Mouse (Mus musculus): Measurements from ENCODE around the gene Zfp385b. TPM values are rescaled to one million over a fixed set of nuclear protein-coding genes. Genes with fewer than 3 reads are reported as not detected.

Zfp385b gene
- total and polyA plus RNA-seq, 3 experiments, result 1.3 to 1.6 TPM; not detected in 1

- DNase-seq, result no peak
These were observed 230.1 kb downstream of the Zfp385b start for GRCm38 (mm10) chr2:77589205-77589901.

GRCm38 (mm10) chr2:77587387-77587786, 232.1 kb downstream of the Zfp385b start:
- DNase-seq, result no peak

- no peak for DNase-seq
These were observed 232.7 kb downstream of the Zfp385b start for GRCm38 (mm10) chr2:77586581-77587360.

GRCm38 (mm10) chr2:77583586-77583985, 235.9 kb downstream of the Zfp385b start:
- DNase-seq, result no peak

- DNase-seq, result no peak
These were observed 242.9 kb downstream of the Zfp385b start for GRCm38 (mm10) chr2:77576571-77576970.

DNA sequence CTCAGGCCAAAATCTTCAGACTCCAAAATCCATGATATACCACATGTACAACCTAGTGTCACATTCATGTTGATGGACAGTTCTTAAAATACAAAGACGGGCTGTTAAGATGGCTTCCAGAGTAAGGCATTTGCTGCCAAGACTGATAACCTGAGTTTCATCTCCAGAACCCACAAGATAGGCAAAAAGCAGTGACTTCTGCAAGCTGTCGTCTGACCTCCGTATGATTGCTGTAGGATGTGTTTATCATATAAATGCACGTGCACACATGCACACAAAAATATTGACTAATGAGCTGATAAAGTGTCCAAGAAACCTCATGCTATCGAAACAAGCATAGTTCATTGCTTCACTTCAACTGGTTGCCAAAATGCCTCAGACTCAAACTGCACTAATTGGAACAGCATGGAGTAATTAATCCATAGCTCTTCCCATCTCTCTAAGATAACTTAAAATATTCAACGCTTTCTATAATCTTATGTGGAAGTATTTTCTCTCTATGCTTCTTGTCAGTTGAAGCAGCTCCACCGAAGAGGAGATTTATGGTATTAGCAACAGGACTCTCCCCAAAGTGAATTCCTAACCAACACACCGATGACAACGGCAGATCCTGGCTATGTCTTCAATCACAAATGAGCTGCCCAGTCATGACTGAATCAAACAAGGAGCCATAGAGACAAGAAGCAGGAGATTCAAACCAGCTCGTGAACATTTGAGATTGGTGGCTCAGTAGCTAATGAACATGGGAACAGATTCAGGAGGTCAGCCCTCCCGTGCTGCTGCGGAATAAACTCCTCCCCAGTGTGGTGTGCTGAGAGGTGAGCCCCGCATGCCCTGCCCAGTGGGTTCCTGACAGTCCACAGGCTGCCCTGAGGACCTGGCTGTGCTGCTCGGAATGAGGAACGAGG, 251.7 kb downstream of the Zfp385b start:
- DNase-seq, result no peak

- DNase-seq, result no peak
These were observed 255.7 kb downstream of the Zfp385b start for GRCm38 (mm10) chr2:77563706-77564105.

DNA sequence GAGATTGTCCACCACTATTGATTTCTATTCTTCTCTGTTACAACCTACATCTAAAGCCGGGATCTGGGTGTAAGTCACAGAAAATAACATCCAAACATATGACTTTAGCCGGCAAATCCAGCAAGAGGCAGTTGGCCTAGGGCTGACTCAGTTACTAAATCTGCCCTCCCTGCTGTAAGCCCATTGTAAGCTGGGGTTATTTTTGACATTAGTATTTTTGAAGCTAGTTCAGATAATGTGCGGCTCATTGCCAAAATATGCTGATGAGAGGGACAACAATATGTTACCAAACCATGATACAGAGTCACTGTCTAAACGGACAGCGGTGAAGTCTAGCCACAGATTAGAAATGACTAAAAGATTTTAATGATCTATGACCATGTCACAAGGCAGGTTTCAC, 257.5 kb downstream of the Zfp385b start:
- peak; percentile 9 for DNase-seq

GRCm38 (mm10) chr2:77556938-77557337, 262.5 kb downstream of the Zfp385b start:
- no peak for DNase-seq

DNA sequence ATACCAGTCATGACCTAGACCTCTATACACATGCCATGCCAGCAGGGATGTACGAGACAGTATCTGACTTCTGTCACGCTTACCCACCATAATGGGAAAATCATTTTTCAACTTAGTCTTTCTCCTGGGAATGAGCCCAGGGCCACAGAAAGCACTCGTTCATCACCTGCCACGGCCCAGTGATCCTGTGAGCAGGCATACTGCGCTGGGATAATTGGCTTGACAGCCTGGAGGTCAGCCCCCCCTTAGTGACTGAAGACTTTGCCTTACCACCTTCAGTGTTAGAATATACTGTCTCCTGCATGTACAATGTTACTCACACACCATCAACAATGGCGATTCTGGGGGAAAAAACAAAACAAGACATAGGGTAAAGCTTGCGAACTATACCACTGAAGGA, 263.5 kb downstream of the Zfp385b start:
- DNase-seq, result no peak

DNA sequence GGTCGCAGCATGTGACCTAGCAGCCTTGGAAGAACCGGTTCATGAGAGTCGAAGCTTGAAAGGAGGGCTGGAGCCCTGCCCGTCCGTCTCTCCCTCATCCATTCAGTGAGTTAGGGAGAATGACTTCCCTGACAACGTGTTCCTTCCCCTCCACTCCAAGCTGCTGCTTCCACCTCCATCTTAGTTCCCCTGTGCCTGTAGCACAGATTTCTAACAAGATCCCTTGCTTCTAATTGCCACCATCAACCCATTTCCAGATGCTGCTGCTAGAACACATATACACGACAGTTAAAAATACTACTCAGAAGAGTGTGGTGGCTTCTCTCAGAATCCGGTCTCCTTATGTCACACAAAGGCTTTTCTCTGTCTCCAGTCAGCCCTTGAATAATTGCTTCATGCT, 266.8 kb downstream of the Zfp385b start:
- no peak for DNase-seq

DNA sequence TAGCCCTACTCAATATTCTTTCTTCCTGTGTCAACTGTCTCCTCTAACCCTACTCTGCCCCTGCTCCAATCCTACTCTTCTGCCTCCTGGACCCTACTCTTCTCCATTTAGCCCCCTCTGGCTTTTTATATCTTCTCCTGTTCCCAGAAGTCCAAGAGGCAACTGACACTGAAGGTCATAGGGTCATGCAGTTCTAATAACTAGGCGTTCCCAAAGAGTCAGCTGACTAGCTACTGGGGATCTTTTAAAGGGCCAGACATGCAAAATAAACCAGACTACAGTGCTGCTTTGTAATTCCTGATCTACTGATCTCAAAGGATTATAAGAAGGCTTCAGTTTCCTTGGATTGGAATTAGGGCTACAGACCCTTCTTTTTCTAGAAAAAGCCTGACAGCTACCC, 276.1 kb downstream of the Zfp385b start:
- no peak for DNase-seq

DNA sequence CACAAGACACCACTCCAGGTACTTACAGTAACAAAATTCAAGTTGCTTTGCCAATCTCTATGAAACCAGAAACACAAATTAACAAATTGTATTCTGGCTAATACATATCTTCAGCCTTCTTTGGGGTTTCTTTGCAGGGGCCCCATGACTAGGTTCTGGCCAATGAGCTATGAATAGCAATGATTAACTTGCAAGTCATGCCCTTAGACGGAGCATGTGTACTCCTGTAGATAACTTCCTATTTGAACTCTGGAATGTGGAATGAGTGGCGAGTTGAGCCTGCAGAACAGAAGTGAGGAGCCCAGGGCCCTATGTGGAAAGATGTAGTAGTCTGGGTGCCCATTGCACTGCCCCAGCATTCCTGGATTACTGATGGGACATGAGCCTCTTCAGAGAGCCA, 276.8 kb downstream of the Zfp385b start:
- no peak for DNase-seq

DNA sequence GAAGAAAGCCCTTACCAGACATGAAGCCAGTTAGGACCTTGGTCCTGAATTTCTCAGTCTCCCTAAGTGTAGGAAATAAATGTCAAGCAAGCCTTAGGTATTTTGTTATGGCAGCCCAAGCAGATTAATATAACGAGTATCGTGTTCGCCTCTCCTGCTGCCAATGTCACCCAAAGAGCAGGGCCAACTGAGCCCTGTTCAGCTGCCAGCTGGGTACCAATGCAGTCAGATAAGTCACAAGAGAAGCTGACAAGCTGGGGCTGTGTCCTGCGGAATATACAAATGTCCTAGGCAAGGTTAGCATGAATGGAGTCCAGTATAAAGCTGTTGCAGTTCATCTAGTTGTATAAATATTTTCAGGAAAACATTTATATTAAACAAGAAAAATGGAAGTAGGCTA, 277.8 kb downstream of the Zfp385b start:
- no peak for DNase-seq

DNA sequence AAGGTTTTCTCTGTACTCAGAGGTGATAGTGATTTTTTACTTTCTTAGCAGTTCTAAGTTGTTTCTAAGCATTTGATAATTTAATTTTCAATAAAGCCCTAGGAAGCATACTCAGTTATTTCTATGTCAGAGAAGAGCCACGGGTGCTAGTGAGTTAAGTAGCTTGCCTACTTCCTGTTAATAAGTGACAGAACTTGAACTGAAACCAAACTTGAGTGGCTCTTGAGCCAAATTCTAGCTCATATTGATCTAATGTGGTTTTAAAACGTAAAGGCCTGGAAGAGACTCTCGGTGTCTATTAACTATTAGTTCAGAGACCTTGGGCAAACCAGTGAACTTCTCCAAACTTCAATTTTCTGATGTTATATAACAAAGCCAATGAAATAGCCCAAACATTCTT, 278.6 kb downstream of the Zfp385b start:
- DNase-seq, result no peak

DNA sequence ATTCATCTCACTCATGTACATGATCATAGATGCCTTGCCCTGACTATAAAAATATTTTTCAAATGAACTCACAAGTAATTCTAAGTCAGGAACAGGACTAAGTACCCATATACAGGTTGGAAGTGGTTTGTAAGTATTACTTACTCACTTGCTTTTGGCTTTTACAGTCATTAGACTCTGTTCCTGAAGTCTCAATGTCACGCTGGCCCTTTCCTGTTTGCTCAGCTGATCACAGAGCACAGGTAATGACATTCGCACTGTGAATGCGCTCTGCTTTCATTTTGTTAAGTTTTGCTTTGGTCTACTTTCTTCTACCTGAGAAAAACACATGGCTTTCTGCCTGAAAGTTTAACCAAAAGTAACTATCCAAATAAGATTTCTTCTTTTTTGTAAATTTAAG, 282.9 kb downstream of the Zfp385b start:
- DNase-seq, result no peak

DNA sequence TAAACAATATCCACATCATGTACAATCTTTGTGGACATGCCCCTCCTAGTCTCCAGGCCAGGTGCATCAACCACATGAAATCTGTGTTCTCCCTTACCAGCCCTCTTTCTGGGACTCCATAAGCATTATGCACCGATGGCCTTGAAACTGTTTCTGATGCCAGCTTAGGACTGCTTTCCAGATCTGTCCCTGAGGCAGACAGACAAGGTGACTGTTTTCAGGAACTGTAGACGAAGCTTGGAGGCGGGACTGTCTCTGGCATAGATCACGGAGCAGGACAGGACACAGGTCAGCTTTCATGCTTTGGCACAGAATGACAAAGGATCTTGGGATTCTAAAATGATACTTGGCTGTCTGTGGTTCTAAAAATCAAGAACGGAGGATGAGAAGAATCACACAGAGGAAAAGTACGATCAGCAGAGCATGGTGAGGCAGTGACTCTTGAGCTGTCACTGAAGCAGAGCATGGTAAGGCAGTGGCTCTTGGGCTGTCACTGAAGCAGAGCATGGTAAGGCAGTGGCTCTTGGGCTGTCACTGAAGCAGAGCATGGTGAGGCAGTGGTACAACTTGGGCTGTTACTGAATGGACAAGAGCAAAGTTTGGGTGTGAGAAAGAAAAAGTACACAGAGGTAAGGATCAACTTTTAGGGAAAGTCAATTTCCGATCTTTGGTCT, 291.2 kb downstream of the Zfp385b start:
- DNase-seq, result no peak

- DNase-seq, result no peak
These were observed 291.8 kb downstream of the Zfp385b start for GRCm38 (mm10) chr2:77527616-77528015.

DNA sequence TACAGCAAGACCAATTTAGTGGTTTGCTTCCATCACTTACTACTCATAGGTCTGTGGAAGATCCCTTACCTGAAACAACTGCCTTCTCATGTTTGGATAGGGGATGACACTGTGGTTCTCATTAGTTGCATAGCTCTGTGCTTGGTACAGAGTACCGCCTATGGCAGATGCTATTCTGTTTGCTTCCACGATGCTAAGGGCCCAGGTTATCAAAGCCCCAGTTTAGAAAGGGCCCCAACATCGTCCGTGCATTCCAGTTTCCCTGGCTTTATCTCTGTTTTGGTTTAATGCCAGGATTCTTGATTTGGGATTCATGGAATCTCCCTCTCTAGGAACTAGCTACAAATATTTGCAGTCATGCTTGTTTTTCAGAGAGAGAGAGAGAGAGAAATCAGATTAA, 292.6 kb downstream of the Zfp385b start:
- DNase-seq, result no peak

DNA sequence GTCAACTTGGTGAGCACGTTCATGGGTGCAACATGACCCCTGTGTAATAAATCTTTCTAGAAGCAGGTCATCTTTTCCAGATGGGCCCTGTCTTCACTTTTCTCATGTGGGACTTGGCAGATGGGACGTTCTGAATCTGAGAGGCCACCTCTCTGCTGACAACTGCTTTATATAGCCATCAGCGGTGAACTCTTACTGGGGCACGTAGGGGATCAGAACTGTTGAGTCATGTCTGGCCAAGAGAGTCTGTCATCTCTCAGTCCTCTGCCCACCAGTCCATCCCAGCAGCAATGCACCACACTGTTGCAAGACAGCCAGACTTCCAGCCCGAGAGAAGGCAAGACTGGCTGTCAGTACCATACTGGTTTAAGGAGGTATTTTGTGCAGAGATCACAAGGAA, 293.1 kb downstream of the Zfp385b start:
- DNase-seq, result no peak

GRCm38 (mm10) chr2:77522223-77522622, 297.2 kb downstream of the Zfp385b start:
- DNase-seq, result no peak

GRCm38 (mm10) chr2:77519341-77519740, 300.1 kb downstream of the Zfp385b start:
- DNase-seq, result peak; percentile 14

Data from adrenal gland, adult 2 months (tissue).